Mouse (Mus musculus) midbrain, postnatal 0 days (tissue): ENCODE measurements around the gene 3100002H09Rik. TPM values are rescaled to one million over a fixed set of nuclear protein-coding genes. Genes with fewer than 3 reads are reported as not detected.

ENCODE experiments used
- ATAC-seq: fragments of 200-750 bp; cut with Nextera tagmentation; 2 replicates; pipeline ENCODE4 v1.8.0; 2017; ENCODE audit warnings: moderate number of reproducible peaks, mild to moderate bottlenecking, moderate TSS enrichment, moderate library complexity; ENCODE audit not compliant: low FRiP score
- DNase-seq: peaks from one replicate; pipeline ENCODE4 v3.0.0-alpha.2; 2015; ENCODE audit warnings: low spot score
- H3K27ac ChIP-seq: fragments of 300-500 bp; sonication (generic); 2 replicates; pipeline ENCODE4 v1.5.1; 2014; ENCODE audit warnings: low read depth, mild to moderate bottlenecking, low read length, mixed read lengths
- H3K27me3 ChIP-seq: fragments of 300-500 bp; sonication (generic); 2 replicates; pipeline ENCODE4 v1.6.1; 2014; ENCODE audit warnings: low read length, control low read depth, mixed read lengths; ENCODE audit not compliant: insufficient read depth
- H3K36me3 ChIP-seq: fragments of 300-500 bp; sonication (generic); 2 replicates; pipeline ENCODE4 v1.6.1; 2014; ENCODE audit warnings: low read length, control low read depth, mixed read lengths; ENCODE audit not compliant: insufficient read depth
- H3K4me1 ChIP-seq: fragments of 300-500 bp; sonication (generic); 2 replicates; pipeline ENCODE4 v1.6.1; 2014; ENCODE audit warnings: mild to moderate bottlenecking, control low read depth, antibody characterized with exemption, low read length, mixed read lengths; ENCODE audit not compliant: insufficient read depth
- H3K4me2 ChIP-seq: fragments of 300-500 bp; sonication (generic); 2 replicates; pipeline ENCODE4 v1.6.1; 2014; ENCODE audit warnings: low read depth, mild to moderate bottlenecking, low read length, mixed read lengths; ENCODE audit not compliant: poor library complexity, severe bottlenecking
- H3K4me3 ChIP-seq: fragments of 300-500 bp; sonication (generic); 2 replicates; pipeline ENCODE4 v1.5.1; 2014; ENCODE audit warnings: low read depth, mild to moderate bottlenecking, low read length, moderate library complexity
- H3K9ac ChIP-seq: fragments of 300-500 bp; sonication (generic); replicated peaks from 2 replicates; pipeline ENCODE4 v1.6.1; 2014; ENCODE audit warnings: mild to moderate bottlenecking, low read length, moderate library complexity, mixed read lengths; ENCODE audit not compliant: poor library complexity, severe bottlenecking
- H3K9me3 ChIP-seq: fragments of 300-500 bp; sonication (generic); 2 replicates; pipeline ENCODE4 v1.6.1; 2016; ENCODE audit warnings: low read length, control low read depth
- CTCF ChIP-seq: IDR thresholded peaks from 2 replicates; pipeline ENCODE4 v1.5.1; 2016; ENCODE audit warnings: antibody characterized with exemption, mild to moderate bottlenecking
- WGBS: fragments of 180-500 bp; shearing (Covaris S2); extraction: QIAGEN DNeasy Blood & Tissue Kit; methylation state at CpG from one replicate; pipeline ENCODE4 v1.1.7; 2014; 5-methylcytosine and 5-hydroxymethylcytosine counted together
- polyA plus RNA-seq: library from polyadenylated mRNA; unstranded; fragments of >200 nt; fragmentation: Nextera tagmentation; extraction: Ambion mirVana; gene quantifications from 2 replicates; pipeline ENCODE4 v1.2.1, GENCODE M21; 2015
- total RNA-seq: library from RNA; depleted of rRNA; stranded (reverse); fragments of >200 nt; gene quantifications from 2 replicates; pipeline ENCODE4 v1.2.3, GENCODE M21; 2014

Gene 3100002H09Rik
- total and polyA plus RNA-seq, 2 experiments from 2014 or later, result 0.19 TPM; not detected in 1

- ATAC-seq (no peak), DNase-seq (no peak)
- Histone ChIP-seq H3K9me3 (no peaks in the 10 kb centered on the region), H3K27ac (no peak overlapping the region), H3K4me1 (peaks cover 9% of the 10 kb centered on the region; the same call in 1 of the 2 replicates), H3K4me3 (no peak overlapping the region), H3K27me3 (peaks cover 3% of the 10 kb centered on the region; the same call in 1 of the 2 replicates), H3K36me3 (no peaks in the 10 kb centered on the region), H3K9ac (no peak overlapping the region), H3K4me2 (no peak overlapping the region)
- TF ChIP-seq CTCF, result no peak
- WGBS, result 78% methylated on average over 5 of the region's 5 CpGs
Observed at GRCm38 (mm10) chr4:124622566-124622965, 12.0 kb upstream of the 3100002H09Rik start.

- Histone ChIP-seq H3K4me1 (peaks cover 9% of the 10 kb centered on the region; the same call in 1 of the 2 replicates), H3K27me3 (peaks cover 3% of the 10 kb centered on the region; the same call in 1 of the 2 replicates), H3K27ac (no peak overlapping the region), H3K9me3 (no peaks in the 10 kb centered on the region), H3K4me2 (no peak overlapping the region), H3K9ac (no peak overlapping the region), H3K4me3 (no peak overlapping the region), H3K36me3 (no peaks in the 10 kb centered on the region)
- 58% methylated on average over 11 of the region's 11 CpGs for WGBS
- TF ChIP-seq CTCF, result no peak
- no peak for DNase-seq
- ATAC-seq, result no peak
Observed at GRCm38 (mm10) chr4:124621406-124621805, 10.8 kb upstream of the 3100002H09Rik start.

GRCm38 (mm10) chr4:124618599-124618998 is 8.0 kb upstream of the 3100002H09Rik start:
- peaks cover 9% of the 10 kb centered on the region; the same call in 1 of the 2 replicates for H3K4me1 ChIP-seq
- peak overlapping the region; percentile 20; the same call in 1 of the 2 replicates for H3K4me2 ChIP-seq
- WGBS, result 10% methylated on average over 16 of the region's 16 CpGs
- DNase-seq (no peak), ATAC-seq (no peak)
- TF ChIP-seq CTCF, result no peak
- H3K4me3 ChIP-seq, result no peak overlapping the region
- H3K9me3 ChIP-seq, result no peaks in the 10 kb centered on the region
- H3K36me3 ChIP-seq, result no peaks in the 10 kb centered on the region
- no peak overlapping the region for H3K9ac ChIP-seq
- H3K27ac ChIP-seq, result no peak overlapping the region
- H3K27me3 ChIP-seq, result peaks cover 3% of the 10 kb centered on the region; the same call in 1 of the 2 replicates

GRCm38 (mm10) chr4:124616636-124617035 is 6.0 kb upstream of the 3100002H09Rik start:
- H3K4me3 ChIP-seq, result no peak overlapping the region
- H3K36me3 ChIP-seq, result no peaks in the 10 kb centered on the region
- 0 out of 2 replicates have a peak, but pooled peaks cover 5% of the 10 kb centered on the region for H3K4me1 ChIP-seq
- no peak for ATAC-seq
- 30% methylated on average over 1 of the region's 1 CpGs for WGBS
- peaks cover 3% of the 10 kb centered on the region; the same call in 1 of the 2 replicates for H3K27me3 ChIP-seq
- TF ChIP-seq CTCF, result no peak
- no peaks in the 10 kb centered on the region for H3K9me3 ChIP-seq
- no peak overlapping the region for H3K9ac ChIP-seq
- no peak overlapping the region for H3K27ac ChIP-seq
- H3K4me2 ChIP-seq, result no peak overlapping the region
- DNase-seq, result no peak

- Histone ChIP-seq H3K4me3 (no peak overlapping the region), H3K4me2 (no peak overlapping the region), H3K36me3 (no peaks in the 10 kb centered on the region), H3K27me3 (peaks cover 3% of the 10 kb centered on the region; the same call in 1 of the 2 replicates), H3K9ac (no peak overlapping the region), H3K4me1 (0 out of 2 replicates have a peak, but pooled peaks cover 5% of the 10 kb centered on the region), H3K9me3 (no peaks in the 10 kb centered on the region), H3K27ac (no peak overlapping the region)
- WGBS, result 41% methylated on average over 9 of the region's 9 CpGs
- TF ChIP-seq CTCF, result no peak
- ATAC-seq (no peak), DNase-seq (no peak)
Observed at GRCm38 (mm10) chr4:124615986-124616385, 5.4 kb upstream of the 3100002H09Rik start.

GRCm38 (mm10) chr4:124615406-124615960 is 4.9 kb upstream of the 3100002H09Rik start:
- Histone ChIP-seq H3K4me2 (no peak overlapping the region), H3K27me3 (peaks cover 2% of the 10 kb centered on the region; the same call in 1 of the 2 replicates), H3K27ac (no peak overlapping the region), H3K9me3 (no peaks in the 10 kb centered on the region), H3K4me1 (0 out of 2 replicates have a peak, but pooled peaks cover 5% of the 10 kb centered on the region), H3K4me3 (no peak overlapping the region), H3K36me3 (no peaks in the 10 kb centered on the region), H3K9ac (no peak overlapping the region)
- TF ChIP-seq CTCF, result no peak
- DNase-seq (no peak), ATAC-seq (no peak)
- 41% methylated on average over 14 of the region's 14 CpGs for WGBS
